Mouse (Mus musculus): ENCODE data around the gene Cyp2w1. TPM values are rescaled to one million over a fixed set of nuclear protein-coding genes. Genes with fewer than 3 reads are reported as not detected.
"Not testable (repeated sequence)": the region's sequence is repeated elsewhere in the genome, so short reads cannot be mapped to it uniquely, and the experiment has no call there.

Cyp2w1 gene
- total and polyA plus RNA-seq, 3 experiments, result not detected

GRCm38 (mm10) chr5:139333301-139334013, 19.0 kb upstream of the Cyp2w1 start:
- no peak overlapping the region for H3K9ac ChIP-seq (ENCODE audit: low read depth, low read length)
- no peaks in the 10 kb centered on the region for H3K27me3 ChIP-seq (ENCODE audit: control insufficient read depth, insufficient read depth, low read length)
- intact Hi-C loops (cut with DNase I), result no loop called here
- DNase-seq, result no peak
- H3K79me2 ChIP-seq (replicated peaks; ENCODE audit: control insufficient read depth, insufficient read depth, low read length), result no peaks in the 10 kb centered on the region
- no peaks in the 10 kb centered on the region for H3K4me1 ChIP-seq (ENCODE audit: control insufficient read depth, insufficient read depth, low read length)
- 85% methylated on average over 16 of the region's 16 CpGs for WGBS
- no peak for TF ChIP-seq EP300 (IDR thresholded peaks at IDR 0.05; ENCODE audit: insufficient read depth, low read depth, low read length)
- 0 out of 2 replicates have a peak, but pooled peaks have one; percentile 7 for TF ChIP-seq CTCF (IDR thresholded peaks at IDR 0.05)
- no peak overlapping the region for H3K4me3 ChIP-seq
- H3K36me3 ChIP-seq (ENCODE audit: control insufficient read depth, insufficient read depth, low read length), result no peaks in the 10 kb centered on the region
- H3K27ac ChIP-seq, result no peak overlapping the region

- H3K4me3 ChIP-seq; H3K27ac ChIP-seq; H3K4me1 ChIP-seq (ENCODE audit: control insufficient read depth, insufficient read depth, low read length); DNase-seq; H3K27me3 ChIP-seq (ENCODE audit: control insufficient read depth, insufficient read depth, low read length); intact Hi-C loops (cut with DNase I); H3K36me3 ChIP-seq (ENCODE audit: control insufficient read depth, insufficient read depth, low read length); H3K79me2 ChIP-seq (replicated peaks; ENCODE audit: control insufficient read depth, insufficient read depth, low read length); H3K9ac ChIP-seq (ENCODE audit: low read depth, low read length): not testable (repeated sequence)
- WGBS, result 87% methylated on average over 10 of the region's 10 CpGs
- peak; percentile 35 for TF ChIP-seq CTCF (IDR thresholded peaks at IDR 0.05)
Observed at GRCm38 (mm10) chr5:139334394-139334793, 18.0 kb upstream of the Cyp2w1 start.

GRCm38 (mm10) chr5:139335634-139336033, 16.8 kb upstream of the Cyp2w1 start:
- no peak for TF ChIP-seq EP300 (IDR thresholded peaks at IDR 0.05; ENCODE audit: insufficient read depth, low read depth, low read length)
- TF ChIP-seq POLR2A (IDR thresholded peaks at IDR 0.05; ENCODE audit: insufficient read depth, low read depth, low read length), result no peak
- TF ChIP-seq CTCF (IDR thresholded peaks at IDR 0.05), result no peak
- Histone ChIP-seq H3K4me3 (no peak overlapping the region), H3K36me3 (ENCODE audit: control insufficient read depth, insufficient read depth, low read length) (no peaks in the 10 kb centered on the region), H3K79me2 (replicated peaks; ENCODE audit: control insufficient read depth, insufficient read depth, low read length) (no peaks in the 10 kb centered on the region), H3K27me3 (ENCODE audit: control insufficient read depth, insufficient read depth, low read length) (no peaks in the 10 kb centered on the region), H3K27ac (no peak overlapping the region), H3K9ac (ENCODE audit: low read depth, low read length) (no peak overlapping the region), H3K4me1 (ENCODE audit: control insufficient read depth, insufficient read depth, low read length) (no peaks in the 10 kb centered on the region; the same call in 1 of the 2 replicates)
- DNase-seq, result no peak
- 92% methylated on average over 4 of the region's 4 CpGs for WGBS
- intact Hi-C loops (cut with DNase I), result loop anchor here (2.0 kb wide), 1 partner anchor 19 kb away; no protein-coding TSS in a partner anchor

DNA sequence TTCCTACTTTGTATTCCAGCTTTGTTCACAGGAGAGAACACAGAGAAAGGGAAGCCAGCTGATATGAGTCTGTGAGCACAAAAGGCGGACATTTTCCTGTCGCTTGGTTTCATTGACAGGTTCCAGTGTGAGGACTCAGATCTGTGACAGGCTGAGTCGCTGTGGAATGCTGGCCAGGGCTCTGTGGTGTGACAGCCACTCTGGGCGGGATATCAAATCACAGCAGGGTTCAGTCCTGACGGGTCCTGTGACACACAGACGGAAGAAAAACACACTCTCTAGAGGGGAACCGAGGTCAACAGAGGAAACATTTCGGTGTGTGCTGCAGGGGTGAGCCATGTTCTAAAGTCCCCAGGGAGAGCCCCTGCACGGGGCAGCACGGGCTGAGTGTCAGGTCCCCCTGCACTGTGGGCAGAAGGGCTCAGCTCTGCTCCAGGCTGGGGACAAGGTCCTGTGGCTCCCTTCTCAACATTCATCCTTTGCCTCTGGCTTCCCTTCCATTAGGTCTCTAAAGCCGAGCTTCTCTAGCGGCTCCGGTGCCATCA, 14.5 kb upstream of the Cyp2w1 start:
- no peak for TF ChIP-seq CTCF (IDR thresholded peaks at IDR 0.05)
- TF ChIP-seq POLR2A (IDR thresholded peaks at IDR 0.05; ENCODE audit: insufficient read depth, low read depth, low read length), result no peak
- no peak for TF ChIP-seq EP300 (IDR thresholded peaks at IDR 0.05; ENCODE audit: insufficient read depth, low read depth, low read length)
- Histone ChIP-seq H3K4me1 (ENCODE audit: control insufficient read depth, insufficient read depth, low read length) (no peaks in the 10 kb centered on the region; the same call in 1 of the 2 replicates), H3K4me3 (no peak overlapping the region), H3K36me3 (ENCODE audit: control insufficient read depth, insufficient read depth, low read length) (no peaks in the 10 kb centered on the region), H3K79me2 (replicated peaks; ENCODE audit: control insufficient read depth, insufficient read depth, low read length) (no peaks in the 10 kb centered on the region), H3K27me3 (ENCODE audit: control insufficient read depth, insufficient read depth, low read length) (no peaks in the 10 kb centered on the region), H3K27ac (peak overlapping the region; percentile 47), H3K9ac (ENCODE audit: low read depth, low read length) (no peak overlapping the region)
- peak in 1 of 2 experiments; percentile 30 for DNase-seq
- intact Hi-C loops (cut with DNase I), result loop anchor here (2.0 kb wide), 1 partner anchor 17 kb away; no protein-coding TSS in a partner anchor
- WGBS, result 25% methylated on average over 13 of the region's 13 CpGs

DNA sequence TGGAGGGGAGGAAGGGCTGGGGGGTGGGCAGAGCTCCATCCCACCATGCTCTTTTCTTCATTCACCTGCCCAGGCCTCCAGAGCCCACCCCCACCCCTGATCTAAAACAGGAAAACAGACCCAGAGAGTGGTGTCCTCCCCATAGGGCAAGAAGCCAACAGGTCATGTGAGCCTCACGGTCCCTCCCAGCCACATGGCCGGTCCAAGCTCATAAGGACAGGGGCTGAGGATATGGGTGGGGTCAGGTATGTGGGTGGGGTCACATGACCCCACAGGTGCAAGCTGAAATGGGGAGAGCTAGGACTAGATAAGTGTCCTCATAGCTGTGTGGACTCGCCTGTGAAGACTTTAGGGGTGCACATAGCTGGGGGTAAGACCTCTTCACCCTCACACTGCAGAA, 14.0 kb upstream of the Cyp2w1 start:
- DNase-seq, result peak in 1 of 2 experiments; percentile 28
- no peaks in the 10 kb centered on the region; the same call in 1 of the 2 replicates for H3K4me1 ChIP-seq (ENCODE audit: control insufficient read depth, insufficient read depth, low read length)
- H3K79me2 ChIP-seq (replicated peaks; ENCODE audit: control insufficient read depth, insufficient read depth, low read length), result no peaks in the 10 kb centered on the region
- 39% methylated on average over 3 of the region's 3 CpGs for WGBS
- no peaks in the 10 kb centered on the region for H3K27me3 ChIP-seq (ENCODE audit: control insufficient read depth, insufficient read depth, low read length)
- no peak overlapping the region for H3K4me3 ChIP-seq
- no peaks in the 10 kb centered on the region for H3K36me3 ChIP-seq (ENCODE audit: control insufficient read depth, insufficient read depth, low read length)
- H3K27ac ChIP-seq, result peak overlapping the region; percentile 29
- no peak overlapping the region for H3K9ac ChIP-seq (ENCODE audit: low read depth, low read length)
- intact Hi-C loops (cut with DNase I), result no loop called here
- TF ChIP-seq POLR2A (IDR thresholded peaks at IDR 0.05; ENCODE audit: insufficient read depth, low read depth, low read length) (no peak), CTCF (IDR thresholded peaks at IDR 0.05) (no peak), EP300 (IDR thresholded peaks at IDR 0.05; ENCODE audit: insufficient read depth, low read depth, low read length) (no peak)

- no peak overlapping the region for H3K9ac ChIP-seq (ENCODE audit: low read depth, low read length)
- peaks cover under 1% of the 10 kb centered on the region; the same call in 1 of the 2 replicates for H3K4me1 ChIP-seq (ENCODE audit: control insufficient read depth, insufficient read depth, low read length)
- H3K27me3 ChIP-seq (ENCODE audit: control insufficient read depth, insufficient read depth, low read length), result no peaks in the 10 kb centered on the region
- DNase-seq, result no peak
- TF ChIP-seq CTCF (IDR thresholded peaks at IDR 0.05) (no peak), EP300 (IDR thresholded peaks at IDR 0.05; ENCODE audit: insufficient read depth, low read depth, low read length) (no peak), POLR2A (IDR thresholded peaks at IDR 0.05; ENCODE audit: insufficient read depth, low read depth, low read length) (no peak)
- intact Hi-C loops (cut with DNase I), result no loop called here
- no peaks in the 10 kb centered on the region for H3K36me3 ChIP-seq (ENCODE audit: control insufficient read depth, insufficient read depth, low read length)
- WGBS, result 66% methylated on average over 11 of the region's 11 CpGs
- H3K4me3 ChIP-seq, result no peak overlapping the region
- no peak overlapping the region for H3K27ac ChIP-seq
- no peaks in the 10 kb centered on the region for H3K79me2 ChIP-seq (replicated peaks; ENCODE audit: control insufficient read depth, insufficient read depth, low read length)
Observed at GRCm38 (mm10) chr5:139338891-139339290, 13.5 kb upstream of the Cyp2w1 start.

Data from heart, adult 2 months (tissue).